In genomic region chr8:102575523-102575922, GRCm38 (mm10) we compare ENCODE assay signal across 24 mouse cellular contexts.
DNase-seq lines count a peak whose midpoint lies in the region; ATAC-seq and TF ChIP-seq lines count a peak whose summit lies in the region.
"Had no signal": no experiment of that assay in that cellular context is flagged by ENCODE, and none has a peak within 500 bp of the region (broad histone marks: within the 10 kb centered on the region; RNA-seq: fewer than 3 reads in every experiment).

No protein-coding gene starts in this region.

- H3K27me3 ChIP-seq in hindbrain, embryonic 14.5 days (ENCODE audit: control insufficient read depth, insufficient read depth, low read length): no peaks in the 10 kb centered on the region
- no peaks in the 10 kb centered on the region for H3K27me3 ChIP-seq in hindbrain, embryonic 12.5 days
- H3K27me3 ChIP-seq in midbrain, embryonic 15.5 days (replicated peaks): no peaks in the 10 kb centered on the region
- H3K27me3 ChIP-seq in midbrain, embryonic 10.5 days (ENCODE audit: low read depth, poor library complexity, severe bottlenecking): no peaks in the 10 kb centered on the region
- no peaks in the 10 kb centered on the region for H3K27me3 ChIP-seq in forebrain, embryonic 16.5 days (replicated peaks; ENCODE audit: control insufficient read depth, insufficient read depth, low read length)
- H3K27me3 ChIP-seq: liver, embryonic 13.5 days had no signal

- TF ChIP-seq POLR2A in brain, embryonic 14.5 days (IDR thresholded peaks at IDR 0.05; ENCODE audit: borderline replicate concordance, extremely low read depth, insufficient read depth, insufficient read length, poor library complexity, severe bottlenecking): no peak

- H3K9me3 ChIP-seq in hindbrain, embryonic 14.5 days (ENCODE audit: control insufficient read depth, low read length): no peaks in the 10 kb centered on the region
- no peaks in the 10 kb centered on the region for H3K9me3 ChIP-seq in hindbrain, embryonic 12.5 days (replicated peaks)
- no peaks in the 10 kb centered on the region for H3K9me3 ChIP-seq in midbrain, embryonic 15.5 days
- no peaks in the 10 kb centered on the region for H3K9me3 ChIP-seq in midbrain, embryonic 10.5 days (replicated peaks)
- H3K9me3 ChIP-seq in forebrain, embryonic 16.5 days (ENCODE audit: control insufficient read depth, low read length): no peaks in the 10 kb centered on the region
- H3K9me3 ChIP-seq: embryonic facial prominence, embryonic 10.5 days; liver, embryonic 13.5 days had no signal

- DNase-seq in hindbrain, embryonic 14.5 days (ENCODE audit: low spot score): peak; percentile 44
- no peak for DNase-seq in midbrain, embryonic 10.5 days (ENCODE audit: low spot score)
- DNase-seq in brain, embryonic 14.5 days (ENCODE audit: low read depth): peak; percentile 80
- DNase-seq in gastrocnemius, postnatal 4 days (ENCODE audit: low spot score in 2 of 2): no peak
- DNase-seq: adrenal gland, postnatal 36 days; cerebellum, adult 11 months; cerebellum, postnatal 10 days; gastrocnemius, postnatal 14 days; heart, adult 18-20 months; kidney, adult 18-20 months; kidney, postnatal 4 days; layer of hippocampus, adult 9-11 months; liver, embryonic 13.5 days; lung, adult 2 months; lung, postnatal 14 days; right cerebral cortex, postnatal 14 days; thymus, postnatal 25 days had no signal

- no peak overlapping the region for H3K9ac ChIP-seq in hindbrain, embryonic 14.5 days
- no peak overlapping the region for H3K9ac ChIP-seq in hindbrain, embryonic 12.5 days
- no peak overlapping the region for H3K9ac ChIP-seq in midbrain, embryonic 15.5 days
- H3K9ac ChIP-seq in forebrain, embryonic 16.5 days (replicated peaks; ENCODE audit: low read depth, low read length): no peak overlapping the region
- H3K9ac ChIP-seq: liver, embryonic 13.5 days had no signal

- no peak overlapping the region for H3K4me2 ChIP-seq in hindbrain, embryonic 14.5 days (replicated peaks)
- no peak overlapping the region for H3K4me2 ChIP-seq in hindbrain, embryonic 12.5 days (replicated peaks)
- no peak overlapping the region for H3K4me2 ChIP-seq in midbrain, embryonic 15.5 days
- H3K4me2 ChIP-seq in forebrain, embryonic 16.5 days (ENCODE audit: low read length): no peak overlapping the region; the same call in 1 of the 2 replicates
- H3K4me2 ChIP-seq: liver, embryonic 13.5 days had no signal

- no peaks in the 10 kb centered on the region for H3K36me3 ChIP-seq in hindbrain, embryonic 14.5 days (replicated peaks; ENCODE audit: control insufficient read depth, insufficient read depth)
- no peaks in the 10 kb centered on the region for H3K36me3 ChIP-seq in hindbrain, embryonic 12.5 days
- no peaks in the 10 kb centered on the region for H3K36me3 ChIP-seq in midbrain, embryonic 15.5 days (replicated peaks)
- H3K36me3 ChIP-seq in midbrain, embryonic 10.5 days: no peaks in the 10 kb centered on the region
- no peaks in the 10 kb centered on the region for H3K36me3 ChIP-seq in forebrain, embryonic 16.5 days (ENCODE audit: control insufficient read depth, insufficient read depth)
- H3K36me3 ChIP-seq: embryonic facial prominence, embryonic 10.5 days; liver, embryonic 13.5 days had no signal

- no peak for TF ChIP-seq CTCF in brain, embryonic 14.5 days (IDR thresholded peaks at IDR 0.05; ENCODE audit: borderline replicate concordance, extremely low read depth, insufficient read depth, insufficient read length)

- H3K4me3 ChIP-seq in hindbrain, embryonic 14.5 days (replicated peaks; ENCODE audit: low read length): no peak overlapping the region
- no peak overlapping the region for H3K4me3 ChIP-seq in hindbrain, embryonic 12.5 days
- H3K4me3 ChIP-seq in midbrain, embryonic 15.5 days: no peak overlapping the region
- no peak overlapping the region for H3K4me3 ChIP-seq in midbrain, embryonic 10.5 days
- H3K4me3 ChIP-seq in forebrain, embryonic 16.5 days (replicated peaks; ENCODE audit: low read length): no peak overlapping the region
- H3K4me3 ChIP-seq: embryonic facial prominence, embryonic 10.5 days; left cerebral cortex, adult 2 months; liver, embryonic 13.5 days had no signal

- ATAC-seq in hindbrain, embryonic 14.5 days (ENCODE audit: low FRiP score): peak; percentile 51; the same call in 1 of the 2 replicates
- ATAC-seq in hindbrain, embryonic 12.5 days (ENCODE audit: low FRiP score): no peak
- ATAC-seq in midbrain, embryonic 15.5 days (replicated peaks): peak; percentile 54; the same call in 1 of the 2 replicates
- peak; percentile 40; the same call in 1 of the 2 replicates for ATAC-seq in forebrain, embryonic 16.5 days
- ATAC-seq: inflammation-experienced regulatory T-cells, adult 6 months; Patski had no signal

- WGBS in hindbrain, embryonic 14.5 days: 62% methylated on average over 8 of the region's 8 CpGs
- 72% methylated on average over 8 of the region's 8 CpGs for WGBS in hindbrain, embryonic 12.5 days
- WGBS in midbrain, embryonic 15.5 days: 55% methylated on average over 8 of the region's 8 CpGs
- 71% methylated on average over 8 of the region's 8 CpGs for WGBS in midbrain, embryonic 10.5 days
- WGBS in forebrain, embryonic 16.5 days: 8% methylated on average over 8 of the region's 8 CpGs

- H3K27ac ChIP-seq in hindbrain, embryonic 14.5 days: no peak overlapping the region
- no peak overlapping the region for H3K27ac ChIP-seq in hindbrain, embryonic 12.5 days
- no peak overlapping the region for H3K27ac ChIP-seq in midbrain, embryonic 15.5 days
- no peak overlapping the region for H3K27ac ChIP-seq in midbrain, embryonic 10.5 days (replicated peaks)
- no peak overlapping the region for H3K27ac ChIP-seq in forebrain, embryonic 16.5 days (ENCODE audit: low read length)
- H3K27ac ChIP-seq: embryonic facial prominence, embryonic 10.5 days; left cerebral cortex, adult 2 months; liver, embryonic 13.5 days had no signal

- H3K4me1 ChIP-seq in hindbrain, embryonic 14.5 days (replicated peaks; ENCODE audit: control insufficient read depth, insufficient read depth, low read length): no peaks in the 10 kb centered on the region
- H3K4me1 ChIP-seq in hindbrain, embryonic 12.5 days: no peaks in the 10 kb centered on the region
- H3K4me1 ChIP-seq in midbrain, embryonic 15.5 days: 0 out of 2 replicates have a peak, but pooled peaks cover 2% of the 10 kb centered on the region
- no peaks in the 10 kb centered on the region for H3K4me1 ChIP-seq in midbrain, embryonic 10.5 days
- 0 out of 2 replicates have a peak, but pooled peaks cover 4% of the 10 kb centered on the region for H3K4me1 ChIP-seq in forebrain, embryonic 16.5 days (replicated peaks; ENCODE audit: control insufficient read depth, insufficient read depth, low read length)
- H3K4me1 ChIP-seq: embryonic facial prominence, embryonic 10.5 days; liver, embryonic 13.5 days had no signal

Comparison
In these comparisons a context has a peak if more than half of its experiments do, and no peak if none do; other contexts are left out.
1. DNase-seq: peak in hindbrain, embryonic 14.5 days (single experiment) and brain, embryonic 14.5 days (single experiment); none in midbrain, embryonic 10.5 days (single experiment) and gastrocnemius, postnatal 4 days (0 of 2).